Mouse (Mus musculus) bone marrow, adult 2 months (tissue): ENCODE results near the gene Col4a2.

Experiments used
- CTCF ChIP-seq: fragments of 200-500 bp; IDR thresholded peaks from 2 replicates; pipeline ENCODE4 v1.5.1; 2011; ENCODE audit warnings: low read length, control low read depth; ENCODE audit not compliant: control insufficient read depth, insufficient read depth
- POLR2A ChIP-seq: fragments of 200-500 bp; IDR thresholded peaks from 2 replicates; pipeline ENCODE4 v1.6.1; 2011; ENCODE audit warnings: low read depth, mild to moderate bottlenecking, control low read depth, low read length, borderline replicate concordance; ENCODE audit not compliant: control insufficient read depth

DNA sequence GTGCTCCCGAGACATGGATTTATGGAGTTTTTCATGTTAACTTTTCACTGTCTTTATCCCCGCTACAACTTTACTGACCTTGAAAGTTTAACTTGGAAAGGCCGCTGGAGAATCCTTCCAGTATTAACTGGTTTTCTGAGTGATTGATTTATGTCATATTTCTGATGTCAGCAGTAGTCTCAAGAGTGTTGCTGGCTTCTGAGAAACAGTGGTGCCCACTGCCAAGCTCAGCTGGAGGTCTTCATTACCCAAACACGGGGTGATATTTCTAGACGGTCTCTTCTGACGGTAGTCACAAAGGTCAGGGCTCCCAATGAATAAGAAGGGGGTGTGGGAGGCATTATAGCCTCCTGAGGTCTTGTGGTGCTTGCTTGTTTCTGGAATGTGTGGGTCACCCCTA lies 21.1 kb downstream of the Col4a2 start:
- TF ChIP-seq POLR2A (no peak), CTCF (no peak)
